Mouse (Mus musculus) layer of hippocampus, adult 18-20 months (tissue): ENCODE measurements around the gene Gse1. TPM values are rescaled to one million over a fixed set of nuclear protein-coding genes. Genes with fewer than 3 reads are reported as not detected.

Source experiments
- DNase-seq, 2 experiments: peaks; one replicate each; pipeline ENCODE4 v3.0.0; 2022; ENCODE audit warnings: low spot score in 2 of 2
- total RNA-seq, 2 experiments: library from RNA; stranded (reverse); gene quantifications; 2 replicates each; pipeline ENCODE4 v1.2.3; 2021

Gene Gse1
- total RNA-seq, 2 experiments from 2014 or later = 142 to 146 TPM

- no peak for DNase-seq
Observed at GRCm38 (mm10) chr8:120294982-120295870, 67.0 kb downstream of the Gse1 start.

- DNase-seq = no peak
Observed at GRCm38 (mm10) chr8:120297000-120297399, 68.7 kb downstream of the Gse1 start.

GRCm38 (mm10) chr8:120298601-120299532, 70.6 kb downstream of the Gse1 start:
- DNase-seq = no peak

GRCm38 (mm10) chr8:120300601-120301141, 72.4 kb downstream of the Gse1 start:
- DNase-seq = peak; percentile 70 to 88

- DNase-seq = no peak
Observed at GRCm38 (mm10) chr8:120302941-120303675, 74.9 kb downstream of the Gse1 start.

GRCm38 (mm10) chr8:120304097-120304496, 75.8 kb downstream of the Gse1 start:
- DNase-seq = no peak

- no peak for DNase-seq
Observed at GRCm38 (mm10) chr8:120305800-120306385, 77.6 kb downstream of the Gse1 start.

GRCm38 (mm10) chr8:120307103-120307502, 78.8 kb downstream of the Gse1 start:
- DNase-seq = no peak

- no peak for DNase-seq
Observed at GRCm38 (mm10) chr8:120307528-120307927, 79.3 kb downstream of the Gse1 start.

GRCm38 (mm10) chr8:120308131-120308530, 79.9 kb downstream of the Gse1 start:
- DNase-seq = no peak

- DNase-seq = no peak
Observed at GRCm38 (mm10) chr8:120308553-120308952, 80.3 kb downstream of the Gse1 start.

- peak in 1 of 2 experiments; percentile 56 for DNase-seq
Observed at GRCm38 (mm10) chr8:120309326-120309725, 81.1 kb downstream of the Gse1 start.

- DNase-seq = no peak
Observed at GRCm38 (mm10) chr8:120310063-120310462, 81.8 kb downstream of the Gse1 start.

GRCm38 (mm10) chr8:120312452-120312851, 84.2 kb downstream of the Gse1 start:
- DNase-seq = no peak

GRCm38 (mm10) chr8:120313674-120314073, 85.4 kb downstream of the Gse1 start:
- DNase-seq = no peak

GRCm38 (mm10) chr8:120314932-120315331, 86.7 kb downstream of the Gse1 start:
- DNase-seq = no peak

- DNase-seq = no peak
Observed at GRCm38 (mm10) chr8:120315644-120316043, 87.4 kb downstream of the Gse1 start.

- DNase-seq = no peak
Observed at GRCm38 (mm10) chr8:120316707-120317106, 88.5 kb downstream of the Gse1 start.

GRCm38 (mm10) chr8:120317118-120317824, 89.0 kb downstream of the Gse1 start:
- DNase-seq = no peak

GRCm38 (mm10) chr8:120318476-120318991, 90.3 kb downstream of the Gse1 start:
- DNase-seq = no peak
